Mouse (Mus musculus): Measurements from ENCODE around the gene Comt. TPM values are rescaled to one million over a fixed set of nuclear protein-coding genes. Genes with fewer than 3 reads are reported as not detected.

The Comt gene
- total RNA-seq, 2 experiments from 2014 or later = 35.4 to 38.4 TPM

GRCm38 (mm10) chr16:18443385-18443841 is 16.8 kb upstream of the Comt start:
- peak; percentile 93 to 97 for DNase-seq
- intact Hi-C loops (cut with DNase I) = loop anchor here (1.0 kb wide), 1 partner anchor 174 kb away; no protein-coding TSS in a partner anchor

GRCm38 (mm10) chr16:18436128-18436527 is 9.5 kb upstream of the Comt start:
- intact Hi-C loops (cut with DNase I) = no loop called here
- no peak for DNase-seq

GRCm38 (mm10) chr16:18433341-18433920 is 6.8 kb upstream of the Comt start:
- intact Hi-C loops (cut with DNase I) = no loop called here
- no peak for DNase-seq

- DNase-seq = no peak
- intact Hi-C loops (cut with DNase I) = no loop called here
Measured at GRCm38 (mm10) chr16:18430641-18431212, 4.1 kb upstream of the Comt start.

GRCm38 (mm10) chr16:18429641-18430040 is 3.0 kb upstream of the Comt start:
- intact Hi-C loops (cut with DNase I) = no loop called here
- DNase-seq = no peak

- DNase-seq = no peak
- intact Hi-C loops (cut with DNase I) = no loop called here
Measured at GRCm38 (mm10) chr16:18428516-18429042, 1.9 kb upstream of the Comt start.

GRCm38 (mm10) chr16:18428011-18428515 is 1.4 kb upstream of the Comt start:
- no peak for DNase-seq
- intact Hi-C loops (cut with DNase I) = no loop called here

GRCm38 (mm10) chr16:18426215-18426791 is 349 bp downstream of the Comt start, which contains the start of gene Txnrd2:
Gene Txnrd2 (plus strand): TSS chr16:18426384.
- intact Hi-C loops (cut with DNase I) = no loop called here
- DNase-seq = peak; percentile 68 to 78

- peak in 1 of 2 experiments; percentile 13 for DNase-seq
- intact Hi-C loops (cut with DNase I) = no loop called here
Measured at GRCm38 (mm10) chr16:18425475-18426214, 1.0 kb downstream of the Comt start.

- intact Hi-C loops (cut with DNase I) = no loop called here
- DNase-seq = no peak
Measured at GRCm38 (mm10) chr16:18424364-18425045, 2.1 kb downstream of the Comt start.

GRCm38 (mm10) chr16:18423915-18424265 is 2.8 kb downstream of the Comt start:
- no peak for DNase-seq

GRCm38 (mm10) chr16:18423203-18423914 is 3.3 kb downstream of the Comt start:
- intact Hi-C loops (cut with DNase I) = no loop called here
- no peak for DNase-seq

More at GRCm38 (mm10) chr16:18423915-18424265, 2.8 kb downstream of the Comt start:
- intact Hi-C loops (cut with DNase I) = no loop called here

- intact Hi-C loops (cut with DNase I) = no loop called here
- DNase-seq = no peak
Measured at GRCm38 (mm10) chr16:18420571-18420970, 6.1 kb downstream of the Comt start.

GRCm38 (mm10) chr16:18419603-18420026 is 7.0 kb downstream of the Comt start:
- intact Hi-C loops (cut with DNase I) = no loop called here
- DNase-seq = no peak

- no peak for DNase-seq
- intact Hi-C loops (cut with DNase I) = no loop called here
Measured at GRCm38 (mm10) chr16:18418756-18419602, 7.7 kb downstream of the Comt start.

GRCm38 (mm10) chr16:18417491-18417890 is 9.2 kb downstream of the Comt start:
- intact Hi-C loops (cut with DNase I) = no loop called here
- no peak for DNase-seq

- DNase-seq = no peak
- intact Hi-C loops (cut with DNase I) = no loop called here
Measured at GRCm38 (mm10) chr16:18416837-18417236, 9.8 kb downstream of the Comt start.

- intact Hi-C loops (cut with DNase I) = no loop called here
- peak; percentile 37 to 44 for DNase-seq
Measured at GRCm38 (mm10) chr16:18416094-18416761, 10.4 kb downstream of the Comt start.
